Mouse (Mus musculus): Measurements from ENCODE around the gene Olfr212.
"Not testable (repeated sequence)": the region's sequence is repeated elsewhere in the genome, so short reads cannot be mapped to it uniquely, and the experiment has no call there.

- not testable (repeated sequence) for TF ChIP-seq GATA1, TAL1 (IDR thresholded peaks at IDR 0.05; ENCODE audit: low read length)
Measured at GRCm38 (mm10) chr6:116550841-116551240, 44.5 kb downstream of the Olfr212 start, which contains the start of gene Gm5580.

All from erythroblast, embryonic 14.5 days (primary cell).